Mouse (Mus musculus) CH12.LX (cell line): Measurements from ENCODE around the gene Plcg1.

ENCODE experiments used
- CHD1 ChIP-seq: IDR thresholded peaks from 2 replicates; pipeline ENCODE4 v1.6.1; 2012; ENCODE audit warnings: low read depth, low read length, improper control_type of control experiment, inconsistent platforms
- CTCF ChIP-seq, 2 experiments: IDR thresholded peaks in 1 of 2; conservative IDR thresholded peaks in 1 of 2; 2 replicates each; pipeline ENCODE4 v1.5.1; 2011 to 2012; ENCODE audit warnings: low read depth in 2 of 2, low read length in 2 of 2, improper control_type of control experiment in 1 of 2, inconsistent platforms in 1 of 2, mild to moderate bottlenecking in 1 of 2, moderate library complexity in 1 of 2
- MAX ChIP-seq: IDR thresholded peaks from 2 replicates; pipeline ENCODE4 v1.6.1; 2011; ENCODE audit warnings: low read length, improper control_type of control experiment
- POLR2A ChIP-seq: IDR thresholded peaks from 2 replicates; pipeline ENCODE4 v1.6.1; 2011; ENCODE audit warnings: low read depth, mild to moderate bottlenecking, improper control_type of control experiment, low read length
- TCF12 ChIP-seq: IDR thresholded peaks from 2 replicates; pipeline ENCODE4 v1.6.1; 2014; ENCODE audit warnings: low read depth, mild to moderate bottlenecking, inconsistent platforms, low read length, improper control_type of control experiment

- no peak for TF ChIP-seq MAX
- TF ChIP-seq CTCF (conservative IDR thresholded peaks at IDR 0.05 in 1 of 2, IDR thresholded peaks at IDR 0.05 in 1 of 2; ENCODE audit: low read depth in 2 of 2, low read length in 2 of 2): no peak
- no peak for TF ChIP-seq CHD1
- no peak for TF ChIP-seq TCF12
- no peak for TF ChIP-seq POLR2A
Observed at GRCm38 (mm10) chr2:160768097-160768695, 37.1 kb downstream of the Plcg1 start.
